Mouse (Mus musculus) lung, adult 18-20 months (tissue): ENCODE measurements around the gene Hal.
A peak's percentile ranks its signal among the peaks of the same experiment; 100 is the strongest.
"Not testable (repeated sequence)": the region's sequence is repeated elsewhere in the genome, so short reads cannot be mapped to it uniquely, and the experiment has no call there.

ENCODE experiments used
- DNase-seq, 2 experiments: peaks; one replicate each; pipeline ENCODE4 v3.0.0; 2022; ENCODE audit warnings: mixed read lengths in 2 of 2

The Hal gene

GRCm38 (mm10) chr10:93518186-93518585, 29.6 kb downstream of the Hal start:
- DNase-seq = no peak

- no peak for DNase-seq
These were observed 30.1 kb downstream of the Hal start for GRCm38 (mm10) chr10:93518620-93519019.

GRCm38 (mm10) chr10:93519159-93519558, 30.6 kb downstream of the Hal start:
- no peak for DNase-seq

- DNase-seq = no peak
These were observed 31.2 kb downstream of the Hal start for GRCm38 (mm10) chr10:93519756-93520155.

GRCm38 (mm10) chr10:93520994-93521393, 32.4 kb downstream of the Hal start:
- no peak for DNase-seq

- no peak for DNase-seq
These were observed 36.8 kb downstream of the Hal start for GRCm38 (mm10) chr10:93525329-93525728.

GRCm38 (mm10) chr10:93538287-93538686, 49.7 kb downstream of the Hal start:
- no peak for DNase-seq

GRCm38 (mm10) chr10:93538818-93539217, 50.2 kb downstream of the Hal start:
- DNase-seq = no peak

- DNase-seq = peak; percentile 84 to 91
These were observed 51.3 kb downstream of the Hal start, which contains the start of gene Amdhd1 for GRCm38 (mm10) chr10:93539775-93540430. Gene Amdhd1 (minus strand): TSS chr10:93540033.

GRCm38 (mm10) chr10:93540431-93541210, 52.1 kb downstream of the Hal start, which contains the start of gene Ccdc38:
Gene Ccdc38 (plus strand): TSS chr10:93540632.
- no peak for DNase-seq

- no peak for DNase-seq
These were observed 53.0 kb downstream of the Hal start for GRCm38 (mm10) chr10:93541585-93541984.

- DNase-seq = no peak
These were observed 53.8 kb downstream of the Hal start for GRCm38 (mm10) chr10:93542356-93542755.

GRCm38 (mm10) chr10:93543176-93543575, 54.6 kb downstream of the Hal start:
- no peak for DNase-seq

- DNase-seq = no peak
These were observed 55.6 kb downstream of the Hal start for GRCm38 (mm10) chr10:93544172-93544571.

GRCm38 (mm10) chr10:93547741-93548270, 59.2 kb downstream of the Hal start:
- no peak for DNase-seq

GRCm38 (mm10) chr10:93548991-93549390, 60.4 kb downstream of the Hal start:
- peak; percentile 68 to 71 for DNase-seq

- no peak for DNase-seq
These were observed 61.3 kb downstream of the Hal start for GRCm38 (mm10) chr10:93549821-93550220.

GRCm38 (mm10) chr10:93552596-93552995, 64.0 kb downstream of the Hal start:
- no peak for DNase-seq

- not testable (repeated sequence) for DNase-seq
These were observed 69.4 kb downstream of the Hal start for GRCm38 (mm10) chr10:93557971-93558370.

- no peak for DNase-seq
These were observed 71.2 kb downstream of the Hal start for GRCm38 (mm10) chr10:93559786-93560185.

- no peak for DNase-seq
These were observed 76.0 kb downstream of the Hal start for GRCm38 (mm10) chr10:93564518-93565090.

GRCm38 (mm10) chr10:93567066-93567465, 78.5 kb downstream of the Hal start:
- DNase-seq = no peak

- no peak for DNase-seq
These were observed 79.4 kb downstream of the Hal start for GRCm38 (mm10) chr10:93567841-93568566.
